Mouse (Mus musculus): ENCODE data around the gene Btc.

GRCm38 (mm10) chr5:91400493-91401096 lies 2.2 kb downstream of the Btc start:
- TF ChIP-seq CTCF (IDR thresholded peaks at IDR 0.05; ENCODE audit: insufficient read depth, low read length) = no peak
- TF ChIP-seq POLR2A (IDR thresholded peaks at IDR 0.05; ENCODE audit: borderline replicate concordance, extremely low read depth, low read depth, low read length) = no peak

All from lung, adult 2 months (tissue).